Mouse (Mus musculus) right cerebral cortex, adult 18-20 months (tissue): ENCODE measurements around the gene Gata3.

ENCODE experiments used
- DNase-seq: peaks from one replicate; pipeline ENCODE4 v3.0.0; 2022; ENCODE audit warnings: mixed read lengths

The Gata3 gene

GRCm38 (mm10) chr2:9885217-9885770 lies 4.5 kb downstream of the Gata3 start:
- no peak for DNase-seq

GRCm38 (mm10) chr2:9884533-9885216 lies 5.2 kb downstream of the Gata3 start:
- no peak for DNase-seq

- no peak for DNase-seq
Measured at GRCm38 (mm10) chr2:9883803-9884532, 5.9 kb downstream of the Gata3 start.

- DNase-seq, result no peak
Measured at GRCm38 (mm10) chr2:9882926-9883802, 6.7 kb downstream of the Gata3 start.

- no peak for DNase-seq
Measured at GRCm38 (mm10) chr2:9882371-9882925, 7.4 kb downstream of the Gata3 start.

GRCm38 (mm10) chr2:9881611-9882023 lies 8.2 kb downstream of the Gata3 start:
- no peak for DNase-seq

GRCm38 (mm10) chr2:9881051-9881591 lies 8.7 kb downstream of the Gata3 start, which contains the start of gene 4930412O13Rik:
Gene 4930412O13Rik (plus strand): TSS chr2:9881252.
- no peak for DNase-seq

GRCm38 (mm10) chr2:9880271-9880670 lies 9.6 kb downstream of the Gata3 start:
- no peak for DNase-seq

- no peak for DNase-seq
Measured at GRCm38 (mm10) chr2:9879493-9879892, 10.3 kb downstream of the Gata3 start.

GRCm38 (mm10) chr2:9879092-9879491 lies 10.7 kb downstream of the Gata3 start:
- no peak for DNase-seq

GRCm38 (mm10) chr2:9878564-9879081 lies 11.2 kb downstream of the Gata3 start:
- DNase-seq, result no peak

- no peak for DNase-seq
Measured at GRCm38 (mm10) chr2:9877966-9878563, 11.8 kb downstream of the Gata3 start.

- no peak for DNase-seq
Measured at GRCm38 (mm10) chr2:9877326-9877690, 12.5 kb downstream of the Gata3 start.

- DNase-seq, result no peak
Measured at GRCm38 (mm10) chr2:9876621-9877325, 13.1 kb downstream of the Gata3 start.

- DNase-seq, result no peak
Measured at GRCm38 (mm10) chr2:9875676-9876357, 14.0 kb downstream of the Gata3 start.

GRCm38 (mm10) chr2:9875220-9875619 lies 14.6 kb downstream of the Gata3 start:
- no peak for DNase-seq

- no peak for DNase-seq
Measured at GRCm38 (mm10) chr2:9874467-9875219, 15.2 kb downstream of the Gata3 start.

GRCm38 (mm10) chr2:9873757-9874156 lies 16.1 kb downstream of the Gata3 start:
- no peak for DNase-seq

- DNase-seq, result no peak
Measured at GRCm38 (mm10) chr2:9872682-9873081, 17.2 kb downstream of the Gata3 start.

- no peak for DNase-seq
Measured at GRCm38 (mm10) chr2:9871798-9872197, 18.0 kb downstream of the Gata3 start.
